Mouse (Mus musculus): ENCODE data around the gene Camta2.

DNA sequence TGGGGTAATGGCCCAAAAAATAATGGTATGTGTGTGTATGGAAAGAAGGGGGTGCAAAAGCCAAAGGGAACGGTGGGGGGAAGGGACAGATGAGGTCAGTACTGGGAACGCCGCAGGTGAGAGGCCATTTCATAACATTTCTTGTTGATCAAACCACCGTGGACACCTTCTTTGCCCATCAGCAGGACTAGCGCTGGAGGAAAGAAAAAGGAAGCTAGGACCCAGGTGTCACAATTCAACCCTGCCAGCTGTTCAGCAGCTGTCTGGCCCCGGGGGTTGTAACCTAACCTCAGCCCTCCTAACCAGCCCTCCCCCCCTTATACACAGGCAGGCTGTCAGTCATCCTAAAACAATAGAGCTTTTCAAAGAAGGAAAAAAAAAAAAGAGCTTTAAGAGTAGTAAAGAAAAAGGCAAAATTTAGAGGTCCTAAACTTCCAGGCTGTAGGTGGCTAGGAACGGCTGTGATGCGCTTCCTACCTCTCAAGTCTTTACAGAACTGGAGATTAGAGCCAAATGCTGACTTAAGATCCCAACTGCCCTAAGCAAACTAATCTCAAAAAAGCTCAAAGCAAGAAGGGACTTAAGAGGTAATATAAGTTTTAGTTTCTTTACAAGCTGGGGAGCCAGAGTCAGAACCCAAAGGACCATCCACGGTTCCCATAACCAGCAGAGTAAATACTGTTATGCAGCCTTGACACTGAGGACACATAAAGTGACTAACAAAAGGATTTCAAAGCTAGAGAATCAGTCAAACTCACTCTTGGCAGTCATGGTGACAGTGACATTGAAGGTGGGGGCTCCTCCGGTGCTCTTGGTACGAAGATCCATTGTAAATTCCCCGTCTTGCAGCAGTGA, 35.6 kb downstream of the Camta2 start:
- TF ChIP-seq CTCF (IDR thresholded peaks at IDR 0.05; ENCODE audit: low read depth, low read length) (no peak), POLR2A (IDR thresholded peaks at IDR 0.05; ENCODE audit: borderline replicate concordance, low read depth, low read length) (no peak)

Data from bone marrow macrophage, adult 2 months (primary cell).